Mouse (Mus musculus) midbrain, embryonic 14.5 days (tissue): ENCODE data around the gene Mgll. TPM values are rescaled to one million over a fixed set of nuclear protein-coding genes. Genes with fewer than 3 reads are reported as not detected.
A peak's percentile ranks its signal among the peaks of the same experiment; 100 is the strongest.

Experiments used
- ATAC-seq: fragments of 200-750 bp; cut with Nextera tagmentation; 2 replicates; pipeline ENCODE4 v1.8.0; 2017; ENCODE audit warnings: moderate number of reproducible peaks, moderate library complexity; ENCODE audit not compliant: low FRiP score, low TSS enrichment
- DNase-seq: peaks from one replicate; pipeline ENCODE4 v3.0.0-alpha.2; 2015
- H3K27ac ChIP-seq: fragments of 300-500 bp; sonication (generic); replicated peaks from 2 replicates; pipeline ENCODE4 v1.5.1; 2014; ENCODE audit warnings: mild to moderate bottlenecking, low read depth, low read length, moderate library complexity
- H3K27me3 ChIP-seq: fragments of 300-500 bp; sonication (generic); 2 replicates; pipeline ENCODE4 v1.6.1; 2014; ENCODE audit warnings: low read length, control low read depth, mixed read lengths; ENCODE audit not compliant: control insufficient read depth, insufficient read depth
- H3K36me3 ChIP-seq: fragments of 300-500 bp; sonication (generic); 2 replicates; pipeline ENCODE4 v1.6.1; 2014; ENCODE audit warnings: low read length, control low read depth; ENCODE audit not compliant: control insufficient read depth, insufficient read depth
- H3K4me1 ChIP-seq: fragments of 300-500 bp; sonication (generic); 2 replicates; pipeline ENCODE4 v1.6.1; 2014; ENCODE audit warnings: mild to moderate bottlenecking, antibody characterized with exemption, low read length, control low read depth; ENCODE audit not compliant: control insufficient read depth, insufficient read depth
- H3K4me2 ChIP-seq: fragments of 300-500 bp; sonication (generic); 2 replicates; pipeline ENCODE4 v1.6.1; 2014; ENCODE audit warnings: mild to moderate bottlenecking, low read length, moderate library complexity
- H3K4me3 ChIP-seq: fragments of 300-500 bp; sonication (generic); replicated peaks from 2 replicates; pipeline ENCODE4 v1.5.1; 2014; ENCODE audit warnings: low read depth, low read length
- H3K9ac ChIP-seq: fragments of 300-500 bp; sonication (generic); replicated peaks from 2 replicates; pipeline ENCODE4 v1.6.1; 2014; ENCODE audit warnings: mild to moderate bottlenecking, low read length, moderate library complexity
- H3K9me3 ChIP-seq: fragments of 300-500 bp; sonication (generic); 2 replicates; pipeline ENCODE4 v1.6.1; 2016; ENCODE audit warnings: low read length, control low read depth, mixed read lengths; ENCODE audit not compliant: control insufficient read depth
- WGBS: fragments of 180-500 bp; shearing (Covaris S2); extraction: QIAGEN DNeasy Blood & Tissue Kit; methylation state at CpG from one replicate; pipeline ENCODE4 v1.1.7; 2014; 5-methylcytosine and 5-hydroxymethylcytosine counted together
- polyA plus RNA-seq: library from polyadenylated mRNA; unstranded; fragments of >200 nt; fragmentation: Nextera tagmentation; extraction: Ambion mirVana; gene quantifications from 2 replicates; pipeline ENCODE4 v1.2.1, GENCODE M21; 2014

Gene Mgll
- polyA plus RNA-seq, 1 experiment from 2014 or later = 21.5 TPM

DNA sequence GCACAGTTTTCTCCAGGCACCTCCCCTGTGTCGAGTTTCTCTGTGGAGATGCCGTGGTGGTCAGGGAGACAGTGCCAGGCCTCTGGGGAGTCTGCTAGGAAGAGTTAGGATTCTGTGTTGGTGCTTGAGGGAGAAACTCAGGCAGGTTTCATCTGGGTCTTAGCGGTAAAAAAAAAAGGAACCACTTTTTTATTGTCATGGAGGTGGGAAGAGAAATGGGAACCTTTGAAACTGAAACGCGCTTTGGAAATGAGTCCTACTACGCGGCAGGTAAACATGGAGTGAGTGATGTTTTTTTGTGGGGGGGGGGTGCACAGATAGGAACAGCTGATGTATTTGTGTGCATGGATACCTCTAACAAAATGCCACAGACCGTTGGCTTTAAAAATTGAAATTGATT, 12.1 kb downstream of the Mgll start:
- Histone ChIP-seq H3K36me3 (no peaks in the 10 kb centered on the region), H3K4me2 (no peak overlapping the region), H3K4me3 (no peak overlapping the region), H3K9me3 (no peaks in the 10 kb centered on the region), H3K9ac (no peak overlapping the region), H3K27me3 (no peaks in the 10 kb centered on the region), H3K27ac (no peak overlapping the region), H3K4me1 (no peaks in the 10 kb centered on the region)
- DNase-seq (no peak), ATAC-seq (no peak)
- WGBS = 86% methylated on average over 8 of the region's 8 CpGs

DNA sequence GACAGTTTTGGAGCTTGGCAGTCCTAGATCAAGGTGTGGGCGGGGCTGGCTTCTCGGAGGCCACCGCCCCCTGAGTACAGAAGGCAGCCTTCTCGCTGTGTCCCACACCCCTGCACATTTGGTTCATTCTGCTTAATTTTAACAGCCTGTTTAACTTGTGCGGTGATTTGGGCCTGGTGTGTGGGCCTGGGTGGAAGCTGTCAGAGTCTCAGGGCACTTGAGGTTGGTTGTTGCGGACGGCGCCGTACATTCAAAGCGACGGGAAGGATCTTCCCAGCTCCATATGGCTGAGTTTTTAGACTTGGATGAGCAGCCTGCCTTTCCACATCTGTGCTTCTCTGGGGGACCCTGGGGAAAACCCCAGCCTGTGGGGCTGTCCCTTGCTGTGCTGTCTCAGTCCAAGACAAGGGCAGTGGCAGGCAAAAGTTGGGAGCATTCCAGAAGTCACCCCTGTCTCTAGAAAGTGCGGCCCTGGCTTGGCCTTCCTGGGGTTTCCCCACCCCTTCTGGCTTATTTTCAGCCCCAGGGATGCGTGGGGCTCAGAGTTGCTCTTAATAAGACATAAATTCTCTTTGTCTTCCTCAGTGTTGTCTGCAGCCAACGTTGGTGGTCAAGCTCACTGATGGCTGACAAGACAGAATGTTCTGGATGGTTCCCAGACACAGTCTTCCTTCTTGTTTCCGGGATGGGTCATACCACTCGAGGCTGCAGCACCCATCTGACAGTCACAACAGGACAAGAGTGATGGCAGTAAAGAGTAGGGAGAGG, 12.7 kb downstream of the Mgll start:
- no peak overlapping the region for H3K27ac ChIP-seq
- no peaks in the 10 kb centered on the region for H3K27me3 ChIP-seq
- WGBS = 84% methylated on average over 16 of the region's 16 CpGs
- no peak overlapping the region for H3K4me2 ChIP-seq
- no peaks in the 10 kb centered on the region for H3K4me1 ChIP-seq
- ATAC-seq (no peak), DNase-seq (no peak)
- no peaks in the 10 kb centered on the region for H3K36me3 ChIP-seq
- H3K4me3 ChIP-seq = no peak overlapping the region
- no peaks in the 10 kb centered on the region for H3K9me3 ChIP-seq
- no peak overlapping the region for H3K9ac ChIP-seq

DNA sequence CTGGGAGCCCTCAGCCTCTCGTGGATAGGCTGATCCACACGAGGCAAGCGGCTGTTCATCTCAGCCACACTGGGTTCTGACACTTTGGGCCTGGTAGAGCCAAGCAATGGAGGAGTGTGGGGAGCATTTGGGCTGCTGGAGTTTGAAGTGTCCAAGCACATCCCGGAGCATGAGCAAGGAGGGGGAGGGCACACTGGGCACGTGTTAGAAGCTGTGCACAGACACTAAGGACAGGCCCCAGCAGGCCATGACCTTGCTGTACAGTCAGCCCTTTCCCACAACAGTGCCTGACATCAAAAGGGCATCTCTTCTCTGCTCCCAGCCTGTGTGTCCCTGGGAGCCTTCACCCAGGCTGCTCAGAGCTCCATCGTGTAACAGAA, 13.3 kb downstream of the Mgll start:
- no peak overlapping the region for H3K4me2 ChIP-seq
- H3K9ac ChIP-seq = no peak overlapping the region
- ATAC-seq (no peak), DNase-seq (no peak)
- no peaks in the 10 kb centered on the region for H3K9me3 ChIP-seq
- 83% methylated on average over 6 of the region's 6 CpGs for WGBS
- H3K4me3 ChIP-seq = no peak overlapping the region
- H3K27ac ChIP-seq = no peak overlapping the region
- H3K27me3 ChIP-seq = no peaks in the 10 kb centered on the region
- no peaks in the 10 kb centered on the region for H3K4me1 ChIP-seq
- H3K36me3 ChIP-seq = no peaks in the 10 kb centered on the region

DNA sequence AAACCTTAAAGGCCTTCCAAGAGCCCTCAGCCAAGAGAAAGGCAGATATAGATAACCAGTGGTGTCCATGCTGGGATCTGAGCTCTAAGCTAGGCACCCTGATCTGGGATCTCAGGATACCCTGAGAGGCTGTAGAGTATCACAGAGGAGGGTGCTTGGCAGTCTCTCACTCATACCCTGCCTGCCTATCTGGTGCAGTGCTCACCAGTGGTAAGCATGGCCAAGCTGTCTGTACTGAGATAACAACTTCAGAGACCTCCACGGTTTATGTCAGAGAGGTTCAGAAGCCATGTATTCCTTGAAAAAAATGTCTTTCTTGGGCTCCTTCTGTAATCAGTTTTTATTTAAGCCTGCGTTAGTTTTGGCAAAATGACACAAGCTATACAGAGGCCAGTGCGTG, 16.8 kb downstream of the Mgll start:
- DNase-seq (no peak), ATAC-seq (no peak)
- WGBS = 92% methylated on average over 3 of the region's 3 CpGs
- no peaks in the 10 kb centered on the region for H3K27me3 ChIP-seq
- H3K4me3 ChIP-seq = no peak overlapping the region
- no peaks in the 10 kb centered on the region for H3K9me3 ChIP-seq
- no peak overlapping the region for H3K27ac ChIP-seq
- H3K4me1 ChIP-seq = peaks cover 10% of the 10 kb centered on the region
- H3K9ac ChIP-seq = no peak overlapping the region
- no peak overlapping the region for H3K4me2 ChIP-seq
- H3K36me3 ChIP-seq = no peaks in the 10 kb centered on the region

DNA sequence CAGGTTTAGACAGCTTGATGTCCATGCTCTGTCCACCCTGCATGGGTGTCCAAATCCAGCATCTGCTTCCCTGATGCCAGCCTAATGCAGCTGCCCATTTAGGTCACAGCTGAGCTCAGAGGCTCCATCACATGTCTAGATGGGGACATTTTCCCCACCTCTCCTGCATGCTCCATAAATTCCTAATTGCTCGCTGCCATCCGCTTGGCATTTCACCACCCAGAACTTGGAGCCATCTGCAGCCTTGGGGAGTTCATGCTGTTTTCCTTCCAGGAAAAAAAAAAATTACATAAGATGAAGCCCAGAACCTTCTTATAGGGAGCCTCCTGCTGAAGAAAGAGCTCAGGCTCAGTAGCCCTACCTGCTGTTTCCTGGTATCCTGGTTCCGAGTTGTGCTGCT, 17.6 kb downstream of the Mgll start:
- Histone ChIP-seq H3K9ac (no peak overlapping the region), H3K27ac (no peak overlapping the region), H3K36me3 (no peaks in the 10 kb centered on the region), H3K9me3 (no peaks in the 10 kb centered on the region), H3K4me3 (no peak overlapping the region), H3K27me3 (no peaks in the 10 kb centered on the region), H3K4me2 (no peak overlapping the region), H3K4me1 (peaks cover 10% of the 10 kb centered on the region)
- no peak for DNase-seq
- 86% methylated on average over 3 of the region's 3 CpGs for WGBS
- no peak for ATAC-seq

DNA sequence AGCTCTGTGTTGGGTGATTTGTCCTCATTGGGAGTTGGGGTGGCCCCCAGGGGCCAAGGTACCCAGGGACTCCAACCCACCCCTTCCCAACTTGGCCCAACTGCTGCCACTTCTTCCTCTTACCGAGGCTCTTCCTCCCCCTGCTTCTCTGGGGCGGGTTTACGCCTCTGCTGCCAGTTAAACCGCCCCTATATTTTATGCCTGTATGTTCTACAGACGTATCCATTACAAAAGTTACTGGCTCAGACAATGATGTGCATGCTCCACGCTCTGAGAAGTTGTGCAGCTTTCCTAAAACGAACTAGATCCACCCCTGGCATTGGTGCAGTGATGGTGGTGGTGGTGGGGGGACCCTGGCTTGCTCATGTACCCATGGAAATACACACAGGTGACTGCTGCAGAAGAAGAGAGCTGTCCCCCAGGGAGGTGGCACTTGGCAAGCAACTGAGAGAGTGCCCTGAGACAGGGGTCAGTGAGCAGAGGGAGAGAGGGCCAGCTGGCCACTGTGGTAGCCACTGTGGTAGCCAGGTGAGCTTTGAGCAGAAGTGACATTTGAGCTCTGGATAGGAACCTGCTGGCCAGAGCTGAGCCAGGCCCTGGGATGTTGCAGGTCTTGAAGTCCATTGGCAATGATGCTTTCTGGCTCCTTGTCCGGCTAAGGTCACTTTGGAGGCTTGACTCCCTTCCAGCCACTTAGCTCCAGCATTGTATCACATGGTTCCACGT, 18.2 kb downstream of the Mgll start:
- Histone ChIP-seq H3K27me3 (no peaks in the 10 kb centered on the region), H3K27ac (no peak overlapping the region), H3K4me1 (peaks cover 10% of the 10 kb centered on the region), H3K36me3 (no peaks in the 10 kb centered on the region), H3K4me3 (no peak overlapping the region), H3K4me2 (no peak overlapping the region), H3K9ac (no peak overlapping the region), H3K9me3 (no peaks in the 10 kb centered on the region)
- no peak for ATAC-seq
- DNase-seq = no peak
- 77% methylated on average over 9 of the region's 9 CpGs for WGBS

DNA sequence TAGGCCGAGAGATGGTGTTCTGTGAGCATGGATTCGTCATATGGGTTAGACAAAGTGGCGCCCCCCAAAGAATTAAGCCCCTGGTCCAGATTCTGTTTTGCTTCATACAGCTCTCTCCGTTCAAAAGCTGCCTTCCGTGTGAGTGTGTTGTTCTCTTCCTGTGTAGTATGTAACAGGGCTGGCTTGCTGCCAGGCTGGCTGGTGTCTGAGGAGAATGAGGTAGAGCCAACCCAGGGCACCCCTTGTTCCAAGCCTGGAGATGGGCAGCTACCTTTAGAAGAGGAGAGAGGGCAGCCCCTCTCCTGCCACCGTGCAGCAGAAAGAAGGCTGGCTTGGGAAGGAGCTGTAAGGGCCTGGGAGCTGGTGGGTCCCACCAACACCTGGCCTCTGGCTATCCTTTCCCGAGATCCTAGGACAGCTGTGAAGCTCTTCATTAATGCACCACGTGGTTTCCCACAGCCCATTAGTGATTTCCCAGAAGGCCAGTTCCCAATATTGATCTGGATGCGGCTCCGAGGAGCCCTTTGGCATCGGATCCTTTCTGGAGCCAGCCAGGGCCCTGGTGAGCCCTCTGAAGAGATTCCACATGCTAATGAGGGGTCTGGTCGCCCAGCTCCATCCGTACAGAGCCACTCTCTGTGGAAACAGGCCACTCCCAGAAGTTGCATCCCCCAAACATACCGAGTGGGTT, 19.5 kb downstream of the Mgll start:
- peak overlapping the region; percentile 46; the same call in 1 of the 2 replicates for H3K27ac ChIP-seq
- no peak overlapping the region for H3K9ac ChIP-seq
- no peak for ATAC-seq
- H3K9me3 ChIP-seq = no peaks in the 10 kb centered on the region
- no peaks in the 10 kb centered on the region for H3K36me3 ChIP-seq
- H3K4me1 ChIP-seq = peaks cover 10% of the 10 kb centered on the region
- 56% methylated on average over 14 of the region's 14 CpGs for WGBS
- H3K27me3 ChIP-seq = no peaks in the 10 kb centered on the region
- no peak overlapping the region for H3K4me2 ChIP-seq
- no peak overlapping the region for H3K4me3 ChIP-seq
- peak; percentile 63 for DNase-seq

DNA sequence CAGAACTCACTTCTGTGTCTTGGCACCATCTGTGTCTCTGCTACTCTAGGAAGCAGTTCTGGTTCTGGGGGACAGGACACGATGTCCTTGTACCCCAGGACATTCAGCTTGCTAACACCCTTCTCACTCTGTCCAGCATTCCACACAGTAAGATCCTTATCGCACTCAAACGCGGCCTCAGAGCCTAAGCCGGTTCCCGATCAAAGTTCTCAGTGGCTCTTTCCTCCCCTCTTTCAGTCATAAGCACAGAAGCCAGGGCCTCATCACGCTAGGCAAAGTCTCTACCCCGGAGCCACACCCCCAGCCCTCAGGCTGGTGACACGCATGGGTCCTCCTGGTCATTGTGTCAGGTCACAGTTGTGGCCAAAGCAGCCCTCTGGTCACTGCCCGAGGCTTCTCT, 20.8 kb downstream of the Mgll start:
- Histone ChIP-seq H3K9me3 (no peaks in the 10 kb centered on the region), H3K4me1 (peaks cover 10% of the 10 kb centered on the region), H3K27me3 (no peaks in the 10 kb centered on the region), H3K9ac (no peak overlapping the region), H3K36me3 (no peaks in the 10 kb centered on the region), H3K4me3 (no peak overlapping the region), H3K4me2 (no peak overlapping the region), H3K27ac (no peak overlapping the region)
- no peak for ATAC-seq
- no peak for DNase-seq
- 87% methylated on average over 10 of the region's 10 CpGs for WGBS
